Mouse (Mus musculus): Measurements from ENCODE around the gene Adora1. TPM values are rescaled to one million over a fixed set of nuclear protein-coding genes. Genes with fewer than 3 reads are reported as not detected.

Gene Adora1
- total RNA-seq, 2 experiments from 2014 or later = 0.20 to 0.31 TPM

DNA sequence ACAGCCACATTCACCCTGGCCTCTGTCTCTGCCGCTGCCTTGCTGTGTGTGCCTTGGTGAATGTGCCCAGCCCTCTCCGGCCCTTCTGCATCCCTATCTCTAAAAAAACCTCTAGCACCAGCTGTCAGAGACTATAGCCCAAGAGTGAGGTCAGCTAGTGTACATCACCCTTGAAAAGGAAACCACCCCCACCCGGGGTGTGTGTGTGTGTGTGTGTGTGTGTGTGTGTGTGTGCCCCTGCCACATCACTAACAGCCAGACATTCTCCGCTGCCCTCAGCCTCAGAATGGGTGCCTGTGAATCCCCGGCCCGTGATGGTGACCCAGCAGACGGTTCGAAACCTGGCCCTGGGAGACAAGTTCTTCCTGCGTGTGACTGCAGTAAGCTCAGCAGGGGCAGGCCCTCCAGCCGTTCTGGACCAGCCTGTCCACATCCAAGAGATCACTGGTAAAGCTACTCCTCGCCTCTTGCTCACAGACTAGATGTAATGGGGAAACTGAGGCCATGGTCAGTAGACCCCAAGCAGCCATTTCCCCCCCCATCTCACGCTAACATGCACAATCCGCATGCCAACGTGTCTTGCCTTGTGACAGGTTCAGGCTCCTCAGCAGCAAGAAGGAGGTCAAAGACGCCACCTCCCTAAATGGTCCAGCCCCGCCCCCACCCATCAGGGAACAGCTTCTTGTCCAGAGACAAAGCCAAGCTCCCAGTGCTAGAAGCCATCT lies 40.8 kb downstream of the Adora1 start:
- intact Hi-C loops (cut with DNase I) = no loop called here
- no peak for TF ChIP-seq CTCF (IDR thresholded peaks at IDR 0.05)
- peak; percentile 49 for DNase-seq
- Histone ChIP-seq H3K4me3 (peak overlapping the region; percentile 74), H3K27ac (peak overlapping the region; percentile 93)

DNA sequence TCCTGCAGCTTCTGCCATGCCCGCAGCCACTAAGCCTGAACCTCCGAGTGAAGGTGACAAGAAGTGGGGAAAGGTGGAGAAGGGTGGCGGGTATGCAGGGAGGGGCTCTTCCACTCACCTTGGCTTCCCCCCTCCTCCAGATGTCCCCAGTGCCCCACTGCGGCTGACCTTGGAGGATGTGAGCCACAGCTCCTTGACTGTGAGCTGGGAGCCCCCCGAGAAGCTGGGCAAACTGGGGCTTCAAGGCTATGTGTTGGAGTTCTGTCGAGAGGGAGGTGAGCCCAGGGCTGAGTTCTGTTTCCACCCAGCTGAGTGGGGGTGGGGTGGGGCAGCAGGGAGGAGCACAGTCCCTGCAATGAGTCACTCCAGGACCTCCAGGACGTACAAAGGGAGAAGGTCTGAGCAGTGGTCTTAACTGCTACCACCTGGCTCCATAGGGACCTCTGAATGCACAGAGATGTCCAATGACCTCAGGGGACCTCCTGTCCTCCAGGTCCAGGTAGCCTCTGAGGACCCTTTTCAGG lies 41.5 kb downstream of the Adora1 start:
- TF ChIP-seq CTCF (IDR thresholded peaks at IDR 0.05) = no peak
- DNase-seq = peak; percentile 62
- Histone ChIP-seq H3K4me3 (peak overlapping the region; percentile 74), H3K27ac (peak overlapping the region; percentile 93)
- intact Hi-C loops (cut with DNase I) = no loop called here

DNA sequence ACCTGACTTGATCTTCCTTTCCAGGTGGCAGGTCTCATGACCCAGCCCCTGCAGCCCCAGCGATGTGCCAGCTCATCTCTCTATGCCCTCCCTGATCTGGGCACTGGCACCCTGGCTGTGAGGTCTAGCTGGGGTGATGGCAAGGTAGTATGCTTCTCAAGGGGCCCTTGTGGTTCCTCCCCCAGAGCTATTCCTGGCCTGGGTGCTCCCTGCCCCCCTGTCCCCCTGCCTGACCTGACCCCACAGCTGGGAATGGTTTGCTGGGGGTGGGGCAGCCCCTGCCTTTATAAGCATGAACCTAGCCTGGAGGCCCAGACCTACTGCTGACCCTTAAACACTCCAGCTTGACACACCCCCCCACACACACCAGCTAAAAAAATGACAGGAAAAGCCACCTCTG lies 42.1 kb downstream of the Adora1 start, which contains the start of gene Mybph:
Gene Mybph, plus strand, starts transcription at position 323 of the 400 bp plus-strand sequence.
- peak within 1 kb of the TSS; percentile 74 for H3K4me3 ChIP-seq
- DNase-seq = peak; percentile 84
- H3K27ac ChIP-seq = peak within 1 kb of the TSS; percentile 93
- no peak for TF ChIP-seq CTCF (IDR thresholded peaks at IDR 0.05)
- intact Hi-C loops (cut with DNase I) = no loop called here

DNA sequence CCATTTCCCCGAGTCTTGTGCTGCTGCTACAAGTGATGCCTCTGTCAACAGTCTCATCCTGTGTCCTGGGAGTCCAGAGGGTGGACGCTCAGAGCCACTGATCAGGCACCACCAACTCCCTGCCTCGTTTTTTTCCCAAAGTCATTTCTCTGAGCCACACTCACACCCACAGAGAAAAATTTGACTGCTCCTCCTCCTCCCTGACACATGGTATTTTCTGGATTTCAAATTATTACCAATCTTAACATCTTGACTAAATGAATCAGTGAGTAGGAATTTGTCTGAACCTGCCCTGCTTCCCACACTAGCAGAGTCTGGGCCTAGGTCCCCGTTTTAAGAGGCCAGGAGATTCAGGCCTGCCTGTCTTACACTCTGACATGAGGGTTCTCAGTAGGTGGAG lies 43.2 kb downstream of the Adora1 start:
- no peak for DNase-seq
- peak overlapping the region; percentile 93 for H3K27ac ChIP-seq
- no peak overlapping the region for H3K4me3 ChIP-seq
- intact Hi-C loops (cut with DNase I) = no loop called here
- TF ChIP-seq CTCF (IDR thresholded peaks at IDR 0.05) = no peak

DNA sequence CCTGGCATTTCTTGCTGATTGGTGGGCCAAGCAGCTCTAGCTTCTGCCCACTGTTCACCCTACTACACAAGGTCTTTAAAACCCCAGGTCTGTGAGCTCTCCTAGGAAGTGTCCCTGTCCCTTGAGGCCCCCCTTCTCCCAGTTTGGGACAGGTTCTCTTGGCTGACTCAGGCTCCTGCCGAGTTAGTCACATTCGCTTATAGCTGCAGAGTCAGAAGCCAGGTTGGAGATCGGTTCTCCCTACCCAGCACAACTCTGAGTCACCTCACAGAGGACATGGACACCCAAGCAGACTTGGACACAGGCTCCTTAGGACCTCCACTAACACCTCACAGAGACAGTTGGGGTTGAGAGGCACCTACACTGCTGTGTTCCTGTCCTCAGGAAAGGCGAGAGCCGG lies 44.0 kb downstream of the Adora1 start:
- intact Hi-C loops (cut with DNase I) = no loop called here

DNA sequence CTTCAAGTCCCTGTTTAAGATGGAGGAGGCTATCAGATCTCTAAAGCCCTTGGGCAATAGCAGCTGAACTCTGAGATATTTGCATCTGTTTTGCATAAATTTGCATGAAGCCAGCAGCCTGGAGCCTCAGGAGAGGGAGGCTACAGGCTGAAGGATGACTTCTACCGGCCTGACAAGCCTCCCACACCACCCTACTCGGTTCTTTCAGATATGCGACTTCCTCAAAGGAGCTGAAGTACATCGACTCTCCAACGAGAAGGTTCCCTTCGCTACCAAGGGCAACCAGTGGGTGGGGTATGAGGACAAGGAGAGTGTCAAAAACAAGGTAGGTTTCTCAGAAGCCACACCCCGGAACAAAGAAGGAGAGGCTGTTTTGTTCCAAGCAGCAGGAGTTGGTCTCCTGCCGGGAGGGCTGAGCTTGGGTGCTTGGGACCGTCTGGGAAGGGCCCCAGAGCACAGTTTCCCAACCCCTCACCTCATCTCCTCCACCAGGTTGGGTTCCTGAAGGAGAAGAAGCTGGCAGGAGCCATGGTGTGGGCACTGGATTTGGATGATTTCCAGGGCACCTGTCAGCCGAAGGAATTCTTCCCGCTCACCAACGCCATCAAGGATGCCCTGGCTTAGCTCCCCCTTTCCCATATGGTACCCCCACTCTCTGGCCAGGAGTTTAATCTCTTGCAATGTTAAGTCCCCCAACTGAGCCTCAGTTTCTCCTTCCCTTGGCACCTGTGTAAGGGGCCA lies 46.1 kb downstream of the Adora1 start:
- Histone ChIP-seq H3K4me3 (no peak overlapping the region), H3K27ac (peak overlapping the region; percentile 24; the same call in 1 of the 2 replicates)
- no peak for TF ChIP-seq CTCF (IDR thresholded peaks at IDR 0.05)
- intact Hi-C loops (cut with DNase I) = no loop called here
- DNase-seq = no peak

More for the DNA sequence above, 44.0 kb downstream of the Adora1 start:
- Histone ChIP-seq H3K27ac (peak overlapping the region; percentile 93), H3K4me3 (no peak overlapping the region)
- no peak for TF ChIP-seq CTCF (IDR thresholded peaks at IDR 0.05)
- peak; percentile 67 for DNase-seq

DNA sequence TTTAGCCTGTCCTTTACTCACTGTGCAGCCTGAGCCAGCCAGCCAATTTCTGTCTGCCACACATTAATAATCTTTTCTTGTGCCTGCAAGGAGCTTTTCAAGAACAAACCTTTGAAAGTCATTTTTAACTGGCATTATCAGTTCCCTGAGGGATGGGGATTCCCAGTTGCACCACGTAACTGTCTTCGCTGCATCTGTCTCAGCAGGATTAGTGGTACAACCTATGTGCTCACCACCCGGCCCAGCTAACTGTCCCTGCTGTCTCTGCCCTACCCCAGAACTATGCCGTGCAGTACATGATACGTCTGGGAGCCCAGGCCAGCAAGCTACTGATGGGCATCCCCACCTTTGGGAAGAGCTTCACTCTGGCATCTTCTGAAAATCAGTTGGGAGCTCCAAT lies 47.0 kb downstream of the Adora1 start:
- Histone ChIP-seq H3K4me3 (no peak overlapping the region), H3K27ac (peak overlapping the region; percentile 12; the same call in 1 of the 2 replicates)
- TF ChIP-seq CTCF (IDR thresholded peaks at IDR 0.05) = no peak
- no peak for DNase-seq
- intact Hi-C loops (cut with DNase I) = no loop called here

DNA sequence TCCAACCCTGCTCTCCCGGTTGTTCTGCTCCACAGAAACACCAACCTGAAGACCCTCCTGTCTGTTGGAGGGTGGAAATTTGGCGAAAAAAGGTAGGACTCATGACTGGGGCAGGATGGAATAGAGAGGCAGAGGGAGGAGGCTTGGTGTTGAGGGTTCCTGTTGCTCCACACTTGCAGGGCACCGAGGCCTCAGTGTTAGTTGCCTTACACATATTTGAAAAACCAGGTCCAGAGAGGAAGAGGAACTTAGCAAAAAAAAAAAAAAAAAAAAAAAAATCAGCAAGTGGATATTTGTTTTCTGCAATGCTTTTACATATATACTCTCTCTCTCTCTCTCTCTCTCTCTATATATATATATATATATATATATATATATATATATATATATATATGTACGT lies 51.1 kb downstream of the Adora1 start:
- intact Hi-C loops (cut with DNase I) = no loop called here
- no peak overlapping the region for H3K4me3 ChIP-seq
- no peak overlapping the region for H3K27ac ChIP-seq
- DNase-seq = no peak
- TF ChIP-seq CTCF (IDR thresholded peaks at IDR 0.05) = no peak

DNA sequence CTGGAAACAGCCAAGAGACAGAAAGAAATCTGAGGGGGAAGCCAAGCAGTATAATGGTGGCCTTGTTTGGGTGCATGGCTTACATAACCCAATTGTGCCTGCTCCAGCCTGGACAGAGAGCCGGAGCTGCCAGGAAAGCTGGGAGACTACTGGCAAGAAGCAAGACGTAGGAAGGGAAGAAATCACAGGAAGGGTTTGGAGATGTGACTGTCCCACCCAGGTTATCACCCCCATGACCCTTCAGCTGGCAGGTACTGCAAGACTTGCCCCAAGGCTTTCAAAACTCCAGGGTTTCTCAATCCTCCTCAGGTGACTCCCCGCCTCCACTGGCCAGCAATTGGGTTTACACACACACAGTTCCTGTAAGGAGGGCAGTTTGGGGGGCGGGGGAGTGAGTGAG lies 53.2 kb downstream of the Adora1 start, which contains the start of gene Chil1:
Gene Chil1, plus strand, starts transcription at position 152 of the 400 bp plus-strand sequence.
- intact Hi-C loops (cut with DNase I) = no loop called here
- DNase-seq = peak; percentile 56
- H3K27ac ChIP-seq = peak within 1 kb of the TSS; percentile 32; the same call in 1 of the 2 replicates
- H3K4me3 ChIP-seq = no peak within 1 kb of the TSS
- no peak for TF ChIP-seq CTCF (IDR thresholded peaks at IDR 0.05)

DNA sequence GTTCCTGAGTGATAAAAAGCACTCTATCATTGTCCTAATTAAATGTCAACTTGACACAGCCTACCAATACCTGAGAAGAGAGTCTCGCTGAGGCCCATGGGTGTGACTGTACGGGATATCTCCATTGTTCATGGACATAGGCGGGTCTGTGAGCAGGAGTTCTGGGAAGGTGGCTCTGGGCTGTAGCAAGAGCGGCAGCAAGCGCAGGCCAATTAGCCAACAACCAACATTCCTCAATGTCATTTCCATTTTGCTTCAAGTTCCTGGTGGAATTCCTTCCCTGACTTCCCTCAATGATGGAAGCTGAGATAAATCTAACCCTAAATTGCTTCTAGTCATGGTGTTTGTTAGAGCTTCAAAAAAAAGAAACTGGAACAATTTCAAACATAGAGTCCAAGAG lies 57.3 kb downstream of the Adora1 start:
- intact Hi-C loops (cut with DNase I) = no loop called here
- no peak for TF ChIP-seq CTCF (IDR thresholded peaks at IDR 0.05)
- no peak for DNase-seq
- Histone ChIP-seq H3K27ac (no peak overlapping the region), H3K4me3 (no peak overlapping the region)

DNA sequence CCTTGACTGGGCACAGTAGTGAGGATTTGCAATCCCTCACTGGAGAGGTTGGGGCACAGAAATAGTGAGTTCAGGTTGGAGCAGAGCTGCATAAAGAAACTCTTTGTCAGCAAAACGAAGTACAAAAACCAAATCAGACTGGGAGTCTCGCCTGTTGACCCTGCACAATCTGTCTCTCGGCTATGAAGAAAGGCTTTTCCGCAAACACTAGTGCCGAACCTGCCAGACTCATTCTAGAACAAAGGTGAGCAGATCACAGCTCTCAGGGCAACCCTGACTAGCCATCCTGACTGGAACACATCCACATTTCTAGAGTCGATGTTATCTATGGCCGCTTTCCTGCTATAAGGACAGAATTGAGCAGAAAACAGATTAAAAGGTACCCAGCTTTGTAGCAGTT lies 62.1 kb downstream of the Adora1 start:
- intact Hi-C loops (cut with DNase I) = no loop called here
- no peak for DNase-seq
- H3K27ac ChIP-seq = no peak overlapping the region
- no peak overlapping the region for H3K4me3 ChIP-seq
- no peak for TF ChIP-seq CTCF (IDR thresholded peaks at IDR 0.05)

DNA sequence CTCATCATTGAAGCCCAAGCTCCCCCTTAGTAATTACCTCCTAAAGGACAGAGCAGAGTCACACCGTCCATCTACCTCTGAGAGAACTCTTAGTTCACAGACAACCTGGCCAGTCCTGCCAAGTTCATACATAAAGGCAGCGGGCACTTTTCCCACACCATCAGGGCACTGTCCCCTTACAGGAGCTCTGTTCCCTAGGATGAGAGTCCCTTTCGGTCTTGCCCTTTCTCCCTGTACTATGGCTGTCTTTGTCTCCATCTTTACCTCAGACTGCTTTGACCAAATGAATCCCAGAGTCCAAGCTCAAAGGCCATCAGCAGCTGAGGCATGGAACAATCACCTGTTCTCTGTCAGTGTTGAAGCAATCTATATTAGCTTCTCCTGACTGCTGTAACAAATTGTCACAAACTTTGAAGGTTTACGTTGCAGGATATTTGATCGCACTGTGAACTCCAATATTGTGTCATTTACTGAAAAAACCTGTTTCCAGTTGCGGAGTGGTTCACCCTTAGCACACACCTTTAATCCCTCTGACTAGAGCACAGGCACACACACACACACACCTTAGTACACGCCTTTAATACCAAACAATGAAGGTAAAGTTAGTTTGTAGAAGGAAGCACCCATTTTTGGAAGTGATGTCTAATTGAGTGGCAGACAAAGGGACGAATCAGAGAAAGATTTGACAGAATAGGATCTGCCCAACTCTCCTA lies 66.1 kb downstream of the Adora1 start:
- TF ChIP-seq CTCF (IDR thresholded peaks at IDR 0.05) = no peak
- no peak for DNase-seq
- intact Hi-C loops (cut with DNase I) = no loop called here
- Histone ChIP-seq H3K4me3 (no peak overlapping the region), H3K27ac (no peak overlapping the region)
